Mouse (Mus musculus): ENCODE data around the gene Trp53i11.

Trp53i11 gene

GRCm38 (mm10) chr2:93243439-93244089 is 56.2 kb downstream of the Trp53i11 start:
- DNase-seq, result peak; percentile 64 to 65

DNA sequence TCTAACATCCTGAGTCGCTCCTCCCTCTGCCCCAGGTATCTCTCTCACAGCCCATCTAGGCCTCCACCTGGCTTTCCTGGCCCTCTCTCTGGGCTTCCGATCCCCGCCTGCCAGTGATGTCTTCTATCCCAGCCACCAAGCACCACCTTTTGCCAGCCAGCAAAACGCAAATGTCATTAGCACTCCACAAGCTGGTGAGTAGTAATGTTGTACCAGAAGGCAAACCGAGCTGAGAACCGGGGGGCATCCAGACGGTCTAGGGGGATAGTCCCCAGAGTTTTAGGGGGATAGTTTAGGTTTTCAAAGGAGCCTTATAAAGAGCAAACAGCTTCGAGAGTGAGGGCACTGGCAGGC is 56.7 kb downstream of the Trp53i11 start:
- peak; percentile 43 to 45 for DNase-seq

GRCm38 (mm10) chr2:93249058-93249457 is 61.7 kb downstream of the Trp53i11 start:
- no peak for DNase-seq

DNA sequence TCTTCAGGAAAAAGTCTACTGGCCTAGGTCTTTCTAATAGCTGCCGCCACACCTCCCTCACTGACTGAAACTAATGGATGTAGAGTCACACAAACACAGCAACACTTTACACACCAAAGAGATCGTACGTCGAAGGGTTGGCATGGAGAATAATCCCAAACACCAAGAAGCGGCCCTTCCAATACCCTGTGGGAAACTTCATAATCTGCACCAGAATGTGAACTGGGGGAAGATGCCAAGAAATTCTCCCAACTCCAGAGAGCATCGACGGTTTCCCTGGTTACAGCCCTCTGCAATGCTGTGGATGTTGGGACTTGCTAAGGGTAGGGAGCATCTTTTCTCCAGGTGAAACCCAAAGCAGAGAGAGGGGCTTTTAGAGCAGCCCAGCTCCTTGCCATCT is 63.3 kb downstream of the Trp53i11 start:
- no peak for DNase-seq

All from cerebellum, postnatal 14 days (tissue).